Mouse (Mus musculus) liver, postnatal 0 days (tissue): ENCODE data around the gene Rps21.

ENCODE experiments used
- CTCF ChIP-seq: sonication (generic); IDR thresholded peaks from 2 replicates; pipeline ENCODE4 v1.5.1; 2016; ENCODE audit warnings: antibody characterized with exemption, low read depth
- EP300 ChIP-seq: IDR thresholded peaks from 2 replicates; pipeline ENCODE4 v1.6.1; 2016; ENCODE audit warnings: antibody characterized with exemption, low read depth, mild to moderate bottlenecking

DNA sequence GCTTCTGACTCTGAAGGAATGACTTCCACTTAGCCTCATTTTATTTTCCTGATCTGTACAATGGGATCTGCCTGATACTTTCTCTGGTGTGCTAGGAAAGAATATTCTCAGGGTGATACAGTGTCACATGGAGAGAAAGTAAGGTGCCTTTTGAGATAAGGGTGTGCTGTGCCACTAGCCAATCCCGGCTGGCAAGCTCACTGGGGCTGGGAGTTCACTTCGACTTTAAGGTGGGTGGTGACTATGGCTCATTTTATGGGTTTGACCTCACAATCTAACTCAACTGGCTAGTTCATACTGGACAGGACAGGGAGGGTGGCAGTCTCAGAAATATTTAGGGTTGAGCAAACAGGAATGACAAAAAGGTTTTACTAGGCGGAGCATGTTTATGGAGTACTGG, 20.2 kb upstream of the Rps21 start:
- TF ChIP-seq CTCF (no peak), EP300 (peak; percentile 38; the same call in 1 of the 2 replicates)
